Mouse (Mus musculus) layer of hippocampus, postnatal 14 days (tissue): Measurements from ENCODE around the gene Ccdc73. TPM values are rescaled to one million over a fixed set of nuclear protein-coding genes. Genes with fewer than 3 reads are reported as not detected.
"Not testable (repeated sequence)": the region's sequence is repeated elsewhere in the genome, so short reads cannot be mapped to it uniquely, and the experiment has no call there.

Source experiments
- DNase-seq, 2 experiments: peaks; one replicate each; pipeline ENCODE4 v3.0.0; 2021 to 2022; ENCODE audit warnings: low spot score in 2 of 2, mixed read lengths in 1 of 2
- long read RNA-seq, 2 experiments: library from polyadenylated mRNA; stranded (forward); transcript quantifications; one replicate each; pipeline ENCODE4 v2.0.0; 2021
- total RNA-seq, 2 experiments: library from RNA; stranded (reverse); gene quantifications; 2 replicates each; pipeline ENCODE4 v1.2.3; 2021

The Ccdc73 gene
- total RNA-seq = 1 to 10 TPM in 1 of 2 experiments, not detected in 1; 1.6 TPM
- long read RNA-seq, experiment 1, partial matches to known transcripts = 0 of 5 reads
- long read RNA-seq, experiment 1, other reads (novel, unspliced or antisense) = 5 of 5 reads
- long read RNA-seq, experiment 2, partial matches to known transcripts = 0 of 14 reads
- long read RNA-seq, experiment 2, other reads (novel, unspliced or antisense) = 14 of 14 reads

GRCm38 (mm10) chr2:104867282-104867855 lies at the start of gene Ccdc73:
Gene Ccdc73, plus strand, starts transcription at chr2:104867805.
- no peak for DNase-seq

- not testable (repeated sequence) for DNase-seq
These were observed 48.8 kb upstream of the Ccdc73 start for GRCm38 (mm10) chr2:104818763-104819162.

- no peak for DNase-seq
These were observed 41.4 kb upstream of the Ccdc73 start for GRCm38 (mm10) chr2:104826191-104826590.

- no peak for DNase-seq
These were observed 35.1 kb upstream of the Ccdc73 start for GRCm38 (mm10) chr2:104832486-104832885.

GRCm38 (mm10) chr2:104840974-104841373 lies 26.6 kb upstream of the Ccdc73 start:
- no peak for DNase-seq

- DNase-seq = no peak
These were observed 25.9 kb upstream of the Ccdc73 start for GRCm38 (mm10) chr2:104841736-104842135.

- DNase-seq = no peak
These were observed 25.0 kb upstream of the Ccdc73 start for GRCm38 (mm10) chr2:104842559-104842958.

- DNase-seq = no peak
These were observed 20.8 kb upstream of the Ccdc73 start for GRCm38 (mm10) chr2:104846638-104847414.

- no peak for DNase-seq
These were observed 20.0 kb upstream of the Ccdc73 start for GRCm38 (mm10) chr2:104847645-104848044.

GRCm38 (mm10) chr2:104848235-104849161 lies 19.1 kb upstream of the Ccdc73 start:
- DNase-seq = no peak

- peak in 1 of 2 experiments; percentile 18 for DNase-seq
These were observed 18.2 kb upstream of the Ccdc73 start, which contains the start of gene Prrg4 for GRCm38 (mm10) chr2:104849276-104849990. Gene Prrg4, minus strand, starts transcription at chr2:104849876.

- DNase-seq = no peak
These were observed 17.6 kb upstream of the Ccdc73 start for GRCm38 (mm10) chr2:104849991-104850359.

GRCm38 (mm10) chr2:104851686-104852085 lies 15.9 kb upstream of the Ccdc73 start:
- DNase-seq = peak in 1 of 2 experiments; percentile 13

- no peak for DNase-seq
These were observed 15.1 kb upstream of the Ccdc73 start for GRCm38 (mm10) chr2:104852546-104852945.

GRCm38 (mm10) chr2:104854836-104855235 lies 12.8 kb upstream of the Ccdc73 start:
- DNase-seq = no peak

- DNase-seq = no peak
These were observed 11.9 kb upstream of the Ccdc73 start for GRCm38 (mm10) chr2:104855732-104856131.

- no peak for DNase-seq
These were observed 11.4 kb upstream of the Ccdc73 start for GRCm38 (mm10) chr2:104856218-104856617.

- not testable (repeated sequence) for DNase-seq
These were observed 9.5 kb upstream of the Ccdc73 start for GRCm38 (mm10) chr2:104858083-104858482.

GRCm38 (mm10) chr2:104859060-104859459 lies 8.5 kb upstream of the Ccdc73 start:
- no peak for DNase-seq

- DNase-seq = no peak
These were observed 7.2 kb upstream of the Ccdc73 start for GRCm38 (mm10) chr2:104860426-104860825.
